Mouse (Mus musculus) CH12.LX (cell line): ENCODE results near the gene Cnpy4.

Experiments used
- ELF1 ChIP-seq: IDR thresholded peaks from 2 replicates; pipeline ENCODE4 v1.6.1; 2014; ENCODE audit warnings: low read depth, mild to moderate bottlenecking, inconsistent platforms, low read length, improper control_type of control experiment
- GABPA ChIP-seq: IDR thresholded peaks from 2 replicates; pipeline ENCODE4 v1.6.1; 2012; ENCODE audit warnings: low read depth, low read length, improper control_type of control experiment, inconsistent platforms; ENCODE audit not compliant: insufficient replicate concordance
- NRF1 ChIP-seq: IDR thresholded peaks from 2 replicates; pipeline ENCODE4 v1.6.1; 2014; ENCODE audit warnings: low read depth, mild to moderate bottlenecking, inconsistent platforms, low read length, improper control_type of control experiment, moderate library complexity
- POLR2A ChIP-seq: IDR thresholded peaks from 2 replicates; pipeline ENCODE4 v1.6.1; 2011; ENCODE audit warnings: low read depth, mild to moderate bottlenecking, improper control_type of control experiment, low read length
- TCF12 ChIP-seq: IDR thresholded peaks from 2 replicates; pipeline ENCODE4 v1.6.1; 2014; ENCODE audit warnings: low read depth, mild to moderate bottlenecking, inconsistent platforms, low read length, improper control_type of control experiment

GRCm38 (mm10) chr5:138163046-138163445 is 24.2 kb upstream of the Cnpy4 start:
- TF ChIP-seq NRF1, result no peak
- no peak for TF ChIP-seq TCF12
- no peak for TF ChIP-seq GABPA
- no peak for TF ChIP-seq POLR2A
- no peak for TF ChIP-seq ELF1
